Mouse (Mus musculus) ovary, postnatal 36 days (tissue): Measurements from ENCODE around the gene Styx.

Experiments
- DNase-seq: peaks from one replicate; pipeline ENCODE4 v3.0.0; 2022; ENCODE audit warnings: low spot score, mixed read lengths

Styx gene

DNA sequence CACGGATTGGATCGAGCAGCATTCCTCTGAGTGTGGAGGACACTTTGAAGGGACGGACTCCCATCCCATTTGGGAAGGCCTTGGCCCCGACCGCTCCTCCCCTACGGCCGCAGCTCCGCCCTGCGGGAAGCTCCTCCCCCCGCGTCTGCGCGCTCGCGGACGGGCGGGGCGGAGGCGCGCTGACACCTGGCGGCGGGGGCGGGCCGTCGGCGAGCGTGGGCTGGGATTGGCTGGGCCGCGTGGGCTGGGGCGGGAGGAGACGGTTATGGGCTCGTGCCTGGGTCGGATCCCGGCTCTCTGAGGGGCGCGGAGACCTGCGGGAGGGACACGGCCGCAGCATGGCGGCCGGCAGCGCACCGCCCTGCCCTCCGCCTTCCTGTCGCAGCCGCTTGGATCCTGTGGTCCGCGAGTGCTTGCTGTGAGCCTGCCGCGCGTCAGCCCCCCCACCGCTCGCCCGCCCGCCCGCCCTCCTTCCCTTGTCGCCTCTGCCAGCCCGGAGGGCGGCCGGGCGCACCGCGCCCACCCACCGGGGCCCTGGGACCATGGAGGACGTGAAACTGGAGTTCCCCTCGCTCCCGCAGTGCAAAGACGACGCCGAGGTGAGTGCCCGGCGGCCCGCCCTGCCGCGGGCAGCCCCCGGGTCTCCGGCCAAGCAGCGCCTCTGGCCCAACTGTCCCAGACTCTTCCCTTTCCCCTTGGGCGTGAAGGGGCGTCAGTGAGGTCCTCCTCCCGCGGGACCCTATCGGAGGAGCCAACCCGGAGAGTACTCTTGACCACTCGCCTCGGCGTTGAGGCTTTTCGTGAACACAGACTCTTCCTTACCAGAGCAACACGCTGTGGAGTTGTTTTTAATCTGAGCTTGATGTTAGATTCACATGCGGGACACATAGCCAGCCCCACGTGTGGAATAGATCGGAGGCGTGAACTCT is at the start of gene Styx:
TSS of gene Styx (plus strand) at position 163 of the 929 bp plus-strand sequence.
- DNase-seq: peak; percentile 99

DNA sequence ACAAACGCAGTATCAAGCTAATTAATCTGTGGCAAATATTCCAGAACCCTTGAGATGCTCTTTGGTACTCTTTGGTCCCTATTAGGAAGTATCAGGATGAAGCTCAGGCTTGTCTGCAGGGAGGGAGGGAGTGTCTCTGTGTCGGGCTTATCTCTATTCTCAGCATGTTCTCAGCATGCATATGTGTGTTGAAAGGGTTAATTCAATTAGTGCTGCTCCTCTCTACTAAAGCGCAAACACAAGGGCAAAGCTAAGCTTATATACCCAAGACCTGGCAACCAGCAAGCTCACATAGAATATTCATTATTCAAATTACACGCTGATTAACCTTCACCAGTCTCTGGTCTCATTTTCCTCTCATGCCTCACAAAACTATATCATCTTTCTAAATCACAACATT is 47.0 kb upstream of the Styx start:
- no peak for DNase-seq

DNA sequence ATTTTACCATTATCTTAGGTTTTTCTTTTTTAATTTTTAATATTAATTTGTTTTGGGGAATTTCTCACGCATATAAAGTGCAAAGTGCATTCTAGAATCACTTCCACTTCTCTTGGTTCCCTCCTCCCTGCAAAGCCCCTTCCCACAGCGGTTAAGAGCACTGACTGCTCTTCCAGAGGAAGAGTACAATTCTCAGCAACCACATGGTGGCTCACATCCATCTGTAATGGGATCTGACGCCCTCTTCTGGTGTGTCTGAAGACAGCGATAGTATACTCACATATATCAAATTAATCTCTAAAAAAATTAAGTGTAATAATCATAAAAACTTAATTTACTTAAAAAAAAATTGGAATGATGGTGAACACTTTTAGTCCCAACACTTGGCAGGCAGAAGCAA is 46.5 kb upstream of the Styx start:
- no peak for DNase-seq

DNA sequence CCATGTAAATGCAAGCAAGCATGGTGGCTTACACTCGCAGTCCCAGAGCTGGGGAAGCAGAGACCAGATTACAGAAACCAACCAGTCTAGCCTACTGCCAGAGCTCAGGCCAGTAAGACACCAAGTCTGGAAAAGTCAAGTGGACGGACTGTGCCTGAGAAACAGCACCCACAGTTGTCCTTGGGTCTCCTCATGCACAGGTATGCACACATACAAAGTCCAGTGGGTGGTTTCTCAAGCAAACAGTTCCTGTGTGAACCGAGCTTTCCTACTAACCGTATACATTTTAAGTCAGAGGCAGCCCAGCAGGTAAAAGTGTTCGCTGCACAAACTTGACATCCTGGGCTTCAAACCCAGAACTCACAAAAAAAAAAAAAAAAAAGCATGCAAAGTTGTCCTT is 45.0 kb upstream of the Styx start:
- no peak for DNase-seq

DNA sequence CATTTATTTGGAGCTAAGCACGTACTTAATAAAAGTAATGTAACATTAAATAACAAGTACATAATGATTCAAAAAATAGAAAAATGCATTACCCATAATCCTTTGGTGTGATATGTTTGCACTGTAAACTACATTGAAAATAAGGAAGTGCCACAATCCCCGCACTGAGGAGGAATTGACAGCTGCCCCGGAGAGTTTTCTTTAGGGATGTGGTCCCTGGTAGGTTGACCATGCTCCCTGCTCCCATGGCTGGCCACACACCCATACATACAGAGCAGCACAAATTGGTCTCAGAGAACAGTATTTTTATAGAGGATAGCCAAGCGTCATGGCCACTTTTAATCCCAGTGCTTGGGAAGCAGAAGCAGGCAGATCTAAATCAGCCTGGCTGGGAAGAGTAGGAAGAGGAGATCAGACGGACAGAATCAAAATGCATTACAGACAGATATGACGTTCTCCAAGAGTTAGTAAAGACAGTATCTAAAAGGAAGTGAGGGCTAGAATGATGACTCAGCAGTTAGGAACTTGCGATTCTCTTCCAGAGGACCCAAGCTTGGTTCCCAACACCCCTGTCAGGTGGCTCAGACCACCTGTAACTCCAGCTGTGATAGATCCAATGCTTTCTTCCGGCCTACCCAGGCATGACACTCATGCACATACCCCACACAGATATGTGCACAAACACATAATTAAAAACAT is 43.1 kb upstream of the Styx start:
- DNase-seq: no peak

DNA sequence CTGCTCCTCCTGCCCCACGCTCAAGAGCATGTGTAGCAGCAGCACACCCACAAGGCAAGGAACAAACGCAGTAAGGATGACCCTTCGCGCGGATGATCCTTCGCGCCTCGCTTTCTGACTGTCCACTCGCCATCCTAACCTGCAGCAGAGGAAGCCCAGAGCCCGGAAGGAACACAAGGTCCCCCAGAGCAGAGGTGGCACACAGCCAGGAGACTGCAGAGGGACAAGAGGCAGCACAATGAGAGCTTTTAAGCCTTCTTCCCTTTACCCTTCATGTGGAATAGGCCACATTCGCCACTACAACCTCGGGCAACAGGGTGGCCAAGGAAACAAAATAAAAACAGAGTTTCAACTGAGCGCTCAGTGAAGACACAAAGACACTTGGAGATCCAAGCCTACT is 41.2 kb upstream of the Styx start:
- peak; percentile 8 for DNase-seq

DNA sequence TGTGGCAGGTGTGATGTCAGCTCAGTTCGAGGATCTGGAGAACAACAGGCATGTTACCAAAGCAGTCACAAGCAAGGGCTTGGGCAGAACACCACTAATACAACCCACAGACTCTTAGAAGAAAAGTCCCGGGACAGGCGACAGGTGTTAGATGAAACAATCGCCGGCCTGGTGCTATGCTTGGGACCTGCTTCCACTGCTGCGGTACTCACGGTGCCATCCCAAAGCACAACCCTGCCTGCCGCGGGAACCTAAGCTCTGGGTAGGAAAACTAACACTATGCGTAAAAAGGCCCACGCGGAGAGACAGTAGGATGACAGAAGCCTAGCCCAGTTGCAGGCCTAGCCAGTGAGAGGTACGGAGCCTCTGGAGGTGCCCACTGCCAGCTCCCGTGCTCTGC is 40.8 kb upstream of the Styx start:
- DNase-seq: no peak

DNA sequence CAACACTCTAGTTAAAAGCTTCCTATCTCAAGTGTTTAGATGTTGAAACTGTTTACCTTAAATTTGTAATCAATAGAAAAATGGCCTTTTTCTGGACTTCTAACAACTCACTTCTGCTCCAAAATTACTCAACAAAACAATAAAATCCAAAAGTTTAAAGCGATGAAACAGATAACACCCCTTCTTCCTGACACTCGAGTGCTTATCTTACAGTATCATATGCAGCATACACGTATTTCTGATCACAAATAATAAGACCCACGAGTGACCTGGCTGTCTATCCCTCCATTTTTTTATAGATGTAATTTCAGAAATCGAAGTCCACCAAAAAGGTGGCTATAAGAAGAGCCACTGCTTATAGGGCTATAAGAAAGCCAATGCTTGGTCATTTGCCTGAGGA is 34.0 kb upstream of the Styx start:
- DNase-seq: no peak

DNA sequence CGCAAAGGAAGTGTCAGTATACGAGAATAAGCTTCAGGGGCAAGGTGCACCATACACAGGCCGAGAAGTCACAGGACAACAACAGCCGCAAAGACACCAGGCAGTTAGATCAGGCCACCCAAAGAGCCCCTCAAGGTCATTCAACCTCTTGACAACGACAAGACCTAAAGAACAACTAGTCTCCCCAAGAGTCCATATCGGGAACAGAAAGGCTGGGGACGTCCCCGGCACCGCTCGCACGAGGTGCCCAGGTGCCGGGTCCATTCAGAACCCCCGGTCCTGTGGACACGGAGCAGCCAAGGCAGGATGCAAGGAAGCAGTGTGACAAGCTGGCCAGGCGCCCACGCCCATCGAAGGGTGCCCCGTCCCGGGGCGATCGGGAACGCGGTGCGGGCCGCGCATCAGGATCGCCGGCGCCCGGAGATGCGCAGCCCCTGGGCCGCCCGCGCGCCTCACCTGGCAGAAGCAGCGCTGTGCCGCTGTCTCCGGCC is 32.9 kb upstream of the Styx start:
- no peak for DNase-seq

DNA sequence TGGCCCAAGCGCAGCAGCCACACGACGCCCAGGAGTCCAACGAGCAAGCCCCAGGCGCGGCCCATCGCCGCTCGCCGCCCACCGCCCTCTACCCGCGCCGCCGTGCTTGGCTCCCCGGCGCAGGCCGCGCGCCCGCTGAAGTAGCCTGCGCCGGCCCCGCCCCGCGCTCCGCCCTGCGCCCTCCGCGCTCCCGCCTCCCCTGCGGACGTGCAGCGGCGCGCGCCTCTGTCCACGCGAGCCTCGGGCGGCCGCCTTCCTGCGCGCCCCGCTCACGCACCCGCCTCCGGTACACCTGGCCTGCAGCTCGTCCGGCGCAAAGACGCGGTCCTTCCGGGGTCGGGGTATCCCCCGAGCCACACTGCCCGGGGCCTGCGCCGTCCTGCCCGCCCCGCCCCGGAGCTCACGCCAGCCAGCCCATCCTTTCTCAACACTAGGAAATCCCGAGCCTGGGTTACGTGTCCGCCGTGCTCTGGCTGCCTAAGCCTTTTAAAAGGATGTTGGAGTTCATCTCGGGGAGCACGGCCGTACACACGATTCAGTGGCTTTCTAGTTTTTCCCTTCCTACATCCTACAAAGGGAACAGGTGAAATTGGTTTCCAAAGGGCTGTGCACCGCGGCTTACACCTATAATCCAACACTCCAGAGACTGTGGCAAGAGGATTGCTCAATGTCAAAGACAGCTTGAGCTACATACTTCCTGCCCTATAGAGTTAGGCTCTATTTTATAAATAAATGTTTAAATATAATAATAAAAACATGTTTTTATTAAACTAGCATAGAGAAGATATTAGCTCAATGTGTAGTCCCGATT is 32.3 kb upstream of the Styx start, which contains the start of gene Ero1l:
TSS of gene Ero1l (minus strand) at position 346 of the 811 bp plus-strand sequence.
- peak; percentile 87 for DNase-seq

DNA sequence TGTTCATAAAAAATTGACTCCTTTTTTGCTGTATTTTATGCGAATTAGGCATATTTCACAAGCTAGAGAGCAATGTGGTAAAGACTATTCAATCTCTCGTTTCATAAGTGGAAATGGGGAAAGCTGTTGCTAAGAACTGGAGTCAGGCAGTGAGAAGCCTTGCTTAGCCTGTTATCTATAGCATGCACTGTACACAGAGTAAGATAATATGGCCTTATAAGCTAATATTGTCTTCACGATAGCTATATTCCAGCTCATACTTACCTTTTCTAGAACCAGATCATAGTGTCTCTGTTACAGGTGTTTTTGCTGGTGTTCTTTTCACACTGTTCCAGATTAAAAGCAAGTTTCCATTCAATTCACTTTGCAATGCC is 31.7 kb upstream of the Styx start:
- DNase-seq: no peak

DNA sequence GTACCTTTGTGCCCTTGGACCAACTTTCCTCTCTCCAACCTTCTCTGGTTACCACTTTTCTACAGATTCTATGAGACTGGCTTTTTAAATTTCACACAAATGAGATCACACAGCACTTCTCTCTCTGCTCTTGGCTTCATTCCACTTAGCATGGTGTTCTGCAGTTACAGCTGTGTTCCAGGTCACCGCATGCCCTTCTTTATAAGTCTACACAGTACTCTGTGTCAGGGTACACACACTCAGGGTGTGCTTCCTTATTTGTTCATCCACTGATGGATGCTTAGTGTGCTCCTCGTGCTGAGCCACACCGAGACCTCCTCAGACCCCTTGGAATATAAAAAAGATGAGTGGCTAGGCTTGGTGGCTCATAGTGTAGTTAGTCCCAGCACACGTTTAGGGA is 30.8 kb upstream of the Styx start:
- no peak for DNase-seq

DNA sequence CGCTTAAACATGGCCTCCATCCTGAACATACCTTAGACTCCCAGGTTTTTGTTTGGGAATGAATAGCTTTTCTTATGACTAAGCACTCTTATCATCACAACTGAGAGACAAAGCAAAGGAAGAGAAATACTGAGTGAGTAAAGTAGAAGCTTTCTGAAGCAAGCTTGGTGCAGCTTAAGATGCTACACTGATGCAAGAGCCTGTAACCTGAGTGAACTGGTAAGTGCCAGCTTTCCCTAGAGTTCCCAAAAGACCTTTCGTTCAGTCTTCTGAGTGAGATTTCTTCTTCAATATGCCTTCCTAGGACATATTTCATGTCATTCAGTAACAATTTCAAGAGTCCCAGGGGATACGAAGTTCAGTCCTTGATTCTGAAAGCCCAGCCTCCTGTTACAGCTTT is 29.8 kb upstream of the Styx start:
- DNase-seq: no peak

DNA sequence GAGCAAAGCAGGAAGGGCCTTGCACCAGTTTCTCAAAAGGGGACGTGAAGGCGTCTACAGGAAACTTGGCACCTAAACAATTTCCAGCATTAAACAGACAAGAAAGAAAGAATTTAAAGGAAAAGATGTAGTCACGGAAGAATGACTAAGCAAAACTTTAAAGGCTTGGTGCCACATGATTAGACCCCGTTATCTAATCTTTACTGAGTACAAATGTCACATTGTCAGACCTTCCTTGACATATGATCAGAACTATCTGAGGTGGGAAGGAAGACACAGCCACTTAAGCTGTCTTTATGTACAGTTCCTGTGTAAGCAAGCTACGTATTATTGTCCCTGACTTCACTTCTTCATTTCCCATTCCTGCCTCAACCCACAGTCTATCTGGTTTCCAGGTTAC is 29.3 kb upstream of the Styx start:
- DNase-seq: no peak

DNA sequence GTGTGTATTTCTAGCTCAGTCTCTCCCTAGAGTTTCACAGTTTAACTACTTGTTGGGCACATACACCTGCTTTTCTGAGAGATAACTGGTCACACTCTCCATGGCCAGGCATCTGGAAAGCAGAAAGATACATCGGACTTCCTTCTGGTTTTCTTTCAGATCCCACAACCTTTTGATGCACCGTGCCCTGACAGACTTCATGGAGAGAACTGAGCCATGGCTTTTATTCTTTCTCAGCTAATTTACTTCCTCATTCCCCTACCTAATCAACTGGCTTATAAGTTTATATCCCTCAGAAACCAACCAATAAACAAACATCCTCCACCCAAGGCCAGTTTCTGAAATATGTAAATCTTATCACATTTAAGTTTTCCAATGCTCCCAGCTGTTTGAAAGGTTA is 28.4 kb upstream of the Styx start:
- no peak for DNase-seq

DNA sequence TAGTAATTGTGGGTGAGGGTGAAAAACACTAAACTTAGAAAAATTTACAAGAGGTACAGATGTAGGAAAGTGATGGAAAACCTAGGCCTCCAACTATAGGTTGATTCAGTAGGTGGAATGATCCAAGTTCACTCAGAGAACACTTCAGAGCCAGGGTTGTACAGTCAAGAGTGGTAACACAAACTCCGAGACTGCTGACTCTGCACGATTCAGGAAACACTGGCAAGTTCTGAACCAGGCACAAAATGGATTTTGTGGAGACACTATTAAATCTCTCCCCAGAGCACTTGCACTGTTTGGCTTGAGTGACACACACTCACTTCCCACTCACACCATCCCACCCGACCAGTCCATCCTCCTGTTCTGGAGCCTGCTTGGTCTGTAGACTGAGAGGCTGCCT is 27.6 kb upstream of the Styx start:
- DNase-seq: no peak

DNA sequence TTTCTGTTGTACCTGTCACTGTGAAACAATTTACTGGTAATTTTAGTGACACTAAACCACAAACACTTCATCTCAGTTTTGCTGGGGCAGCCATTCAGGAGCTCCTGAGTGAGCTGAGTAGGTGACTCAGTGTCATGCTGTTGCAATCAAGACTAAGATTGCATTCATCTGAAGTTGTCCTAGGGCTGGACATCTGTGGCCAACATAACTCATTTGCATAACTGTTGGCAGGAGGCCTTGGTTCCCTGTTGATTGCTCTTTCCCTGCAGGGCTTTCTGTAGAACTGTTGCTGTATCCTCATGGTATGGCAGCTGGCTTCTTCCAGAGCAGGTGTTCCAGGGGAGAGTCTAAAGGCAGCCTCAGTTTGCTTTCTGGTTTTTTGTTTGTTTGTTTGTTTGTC is 25.4 kb upstream of the Styx start:
- DNase-seq: no peak

DNA sequence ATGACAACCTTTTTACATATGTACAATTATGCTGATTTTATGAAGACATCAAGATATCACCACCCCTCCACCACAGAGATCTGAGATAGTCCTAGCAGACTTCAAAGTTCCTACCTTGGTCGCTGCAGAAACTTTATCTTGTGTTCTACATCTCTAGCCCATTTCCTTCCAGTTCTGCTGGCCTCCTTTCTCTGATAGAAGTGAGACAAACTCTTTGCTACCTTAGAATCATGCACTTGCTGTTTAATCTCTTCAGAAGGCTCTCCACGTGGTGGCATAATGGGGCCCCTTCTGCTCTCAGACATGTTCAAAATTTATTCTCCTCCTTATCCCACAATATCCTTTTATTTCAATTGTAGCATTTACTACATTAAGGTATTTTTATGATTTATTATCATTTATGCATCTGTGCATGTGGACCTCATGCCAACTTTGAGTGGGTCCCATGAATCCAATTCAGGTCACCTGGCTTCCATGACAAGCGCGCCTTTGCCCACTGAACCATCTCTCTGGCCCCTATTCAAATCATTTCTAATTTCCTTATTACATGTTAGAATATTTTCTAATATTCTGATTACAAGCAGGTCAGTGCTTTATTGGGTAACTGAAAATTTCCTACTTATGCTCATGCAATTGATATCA is 22.7 kb upstream of the Styx start:
- DNase-seq: no peak

DNA sequence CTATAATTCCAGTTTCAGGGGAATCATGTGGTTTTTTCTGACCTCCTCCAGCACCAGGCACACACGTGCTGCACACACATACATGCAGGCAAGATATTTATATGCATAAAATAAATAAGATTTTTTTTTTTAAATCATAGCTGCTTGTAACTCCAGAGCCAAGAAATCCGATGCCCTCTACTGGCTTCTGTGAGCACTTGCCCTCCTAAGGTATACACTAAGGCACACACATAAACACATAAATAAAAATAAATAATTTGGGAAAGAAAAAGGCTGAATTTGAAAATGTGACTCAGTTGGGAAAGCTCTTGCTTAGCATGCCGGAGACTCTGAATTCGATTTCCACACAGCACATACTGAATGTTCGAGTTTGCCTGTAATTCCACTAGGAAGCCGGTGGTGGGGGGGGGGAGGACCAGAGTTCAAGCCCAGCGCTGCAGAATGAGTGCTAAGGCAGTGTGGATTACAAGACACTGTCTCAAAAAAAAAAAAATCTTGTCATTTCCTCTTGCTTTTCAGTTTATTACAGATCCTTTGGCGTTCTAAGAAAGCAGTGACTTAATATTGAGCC is 21.8 kb upstream of the Styx start:
- no peak for DNase-seq

DNA sequence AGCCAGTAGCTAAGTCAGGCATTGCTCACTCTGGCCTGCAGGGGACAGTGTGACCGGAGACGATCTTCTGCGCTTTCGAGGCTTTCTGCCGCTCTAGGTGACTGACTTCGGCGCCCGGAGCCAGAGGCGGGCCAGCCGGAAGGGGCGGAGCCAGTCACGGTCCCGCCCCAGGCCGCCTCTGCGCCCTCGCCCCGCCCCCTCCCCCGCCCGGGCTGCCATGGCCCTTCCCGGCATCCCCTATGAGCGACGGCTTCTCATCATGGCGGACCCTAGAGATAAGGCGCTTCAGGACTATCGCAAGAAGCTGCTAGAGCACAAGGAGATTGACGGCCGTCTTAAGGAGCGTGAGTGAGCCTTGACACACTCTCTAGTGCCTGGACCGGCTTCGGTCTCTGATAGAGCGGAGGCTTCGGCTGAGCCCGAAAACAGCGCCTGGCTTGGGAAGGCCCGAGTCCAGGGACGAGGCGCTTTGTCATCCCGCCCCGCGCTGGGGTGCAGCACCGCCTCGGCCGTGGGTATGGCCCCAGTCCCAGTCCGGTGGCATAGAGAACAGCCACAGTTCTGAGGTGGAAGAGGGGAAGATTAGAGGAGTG is 21.2 kb upstream of the Styx start, which contains the start of gene Psmc6:
TSS of gene Psmc6 (plus strand) at position 200 of the 593 bp plus-strand sequence.
- DNase-seq: peak; percentile 90
